Mouse (Mus musculus): ENCODE results near the gene Gm28897.
"Not testable (repeated sequence)": the region's sequence is repeated elsewhere in the genome, so short reads cannot be mapped to it uniquely, and the experiment has no call there.

Gene Gm28897

GRCm38 (mm10) chrY:80926695-80927094 lies at the start of gene Gm28897:
Gene Gm28897 (plus strand): TSS chrY:80926995.
- not testable (repeated sequence) for ATAC-seq (ENCODE audit: low TSS enrichment)

Measured in frontal cortex, adult (tissue).